Mouse (Mus musculus) lung, postnatal 0 days (tissue): Measurements from ENCODE around the gene Mroh7. TPM values are rescaled to one million over a fixed set of nuclear protein-coding genes. Genes with fewer than 3 reads are reported as not detected.

Experiments used
- ATAC-seq: fragments of 200-750 bp; cut with Nextera tagmentation; 2 replicates; pipeline ENCODE4 v1.8.0; 2017; ENCODE audit warnings: moderate library complexity
- DNase-seq: peaks from one replicate; pipeline ENCODE4 v3.0.0-alpha.2; 2016; ENCODE audit warnings: low spot score
- H3K27ac ChIP-seq: fragments of 300-500 bp; sonication (generic); 2 replicates; pipeline ENCODE4 v1.5.1; 2014; ENCODE audit warnings: antibody characterized with exemption, mild to moderate bottlenecking, low read length, mixed read lengths
- H3K27me3 ChIP-seq: fragments of 300-500 bp; sonication (generic); replicated peaks from 2 replicates; pipeline ENCODE4 v1.6.1; 2014; ENCODE audit warnings: low read length, mixed read lengths; ENCODE audit not compliant: insufficient read depth
- H3K36me3 ChIP-seq: fragments of 300-500 bp; sonication (generic); 2 replicates; pipeline ENCODE4 v1.6.1; 2014; ENCODE audit warnings: low read length, mixed read lengths; ENCODE audit not compliant: insufficient read depth
- H3K4me1 ChIP-seq: fragments of 300-500 bp; sonication (generic); 2 replicates; pipeline ENCODE4 v1.6.1; 2014; ENCODE audit warnings: antibody characterized with exemption, low read depth, low read length, mixed read lengths; ENCODE audit not compliant: insufficient read depth
- H3K4me2 ChIP-seq: fragments of 300-500 bp; sonication (generic); replicated peaks from 2 replicates; pipeline ENCODE4 v1.6.1; 2014; ENCODE audit warnings: low read depth, mild to moderate bottlenecking, low read length, moderate library complexity, mixed read lengths
- H3K4me3 ChIP-seq: fragments of 300-500 bp; sonication (generic); 2 replicates; pipeline ENCODE4 v1.5.1; 2014; ENCODE audit warnings: low read depth, low read length
- H3K9ac ChIP-seq: fragments of 300-500 bp; sonication (generic); replicated peaks from 2 replicates; pipeline ENCODE4 v1.6.1; 2014; ENCODE audit warnings: low read depth, mild to moderate bottlenecking
- H3K9me3 ChIP-seq: fragments of 300-500 bp; sonication (generic); 2 replicates; pipeline ENCODE4 v1.6.1; 2016; ENCODE audit warnings: low read length, mixed read lengths
- CTCF ChIP-seq: IDR thresholded peaks from 2 replicates; pipeline ENCODE4 v1.5.1; 2016; ENCODE audit warnings: antibody characterized with exemption, mild to moderate bottlenecking
- EP300 ChIP-seq: IDR thresholded peaks from 2 replicates; pipeline ENCODE4 v1.6.1; 2016; ENCODE audit warnings: antibody characterized with exemption, mild to moderate bottlenecking, control low read depth
- WGBS: fragments of 180-500 bp; shearing (Covaris S2); extraction: QIAGEN DNeasy Blood & Tissue Kit; methylation state at CpG from one replicate; pipeline ENCODE4 v1.1.7; 2014; 5-methylcytosine and 5-hydroxymethylcytosine counted together
- polyA plus RNA-seq: library from polyadenylated mRNA; unstranded; fragments of >200 nt; fragmentation: Nextera tagmentation; extraction: Ambion mirVana; gene quantifications from 2 replicates; pipeline ENCODE4 v1.2.1, GENCODE M21; 2015

Mroh7 gene
- polyA plus RNA-seq, 1 experiment from 2014 or later, result 0.43 TPM

DNA sequence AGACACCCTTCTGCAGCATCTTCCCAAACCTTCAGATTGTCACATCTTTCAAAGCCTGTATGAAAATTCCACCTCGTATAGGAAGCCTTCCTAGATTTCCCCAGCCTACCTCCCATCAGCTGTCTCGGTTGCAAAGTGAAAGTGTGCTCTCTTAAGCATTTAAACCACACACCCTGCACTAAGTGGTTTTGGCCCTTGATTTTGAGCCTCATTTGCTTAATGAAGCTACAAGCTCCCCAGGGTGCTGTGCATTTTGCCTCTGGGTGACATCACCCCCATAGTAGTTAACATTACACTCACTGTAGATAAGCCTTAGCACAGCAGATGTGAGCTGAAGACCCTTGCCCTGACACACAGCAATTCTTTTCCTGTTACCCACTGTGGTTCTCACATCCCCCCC, 49.8 kb downstream of the Mroh7 start:
- 48% methylated on average over 2 of the region's 2 CpGs for WGBS

DNA sequence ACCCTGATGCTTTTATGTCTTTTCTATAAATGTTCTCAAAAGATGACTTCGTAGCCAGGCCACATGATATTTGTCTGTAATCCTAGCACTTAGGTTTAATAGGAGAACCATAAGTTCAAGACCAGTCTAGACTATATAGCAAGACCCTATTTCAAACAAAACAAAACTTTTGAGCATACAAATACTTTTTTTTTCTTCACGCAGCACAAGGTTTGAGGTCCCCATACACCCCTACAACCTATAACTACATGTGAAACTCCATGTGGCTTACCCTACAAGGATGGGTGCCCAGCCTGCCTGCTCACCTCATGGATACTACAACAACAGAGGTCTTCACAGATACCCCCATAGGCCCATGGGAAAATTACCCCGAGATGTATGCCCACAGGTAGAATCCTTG, 51.6 kb downstream of the Mroh7 start:
- Histone ChIP-seq H3K4me2 (peak overlapping the region; percentile 70), H3K4me1 (0 out of 2 replicates have a peak, but pooled peaks cover 5% of the 10 kb centered on the region), H3K9me3 (no peaks in the 10 kb centered on the region), H3K27ac (no peak overlapping the region), H3K36me3 (no peaks in the 10 kb centered on the region), H3K4me3 (peak overlapping the region; percentile 67; the same call in 1 of the 2 replicates), H3K9ac (no peak overlapping the region), H3K27me3 (no peaks in the 10 kb centered on the region)
- ATAC-seq (no peak; the same call in 1 of the 2 replicates), DNase-seq (peak; percentile 5)
- 49% methylated on average over 3 of the region's 3 CpGs for WGBS
- TF ChIP-seq CTCF, result no peak
- TF ChIP-seq EP300, result no peak

More for the DNA sequence above, 49.8 kb downstream of the Mroh7 start:
- Histone ChIP-seq H3K4me1 (0 out of 2 replicates have a peak, but pooled peaks cover 5% of the 10 kb centered on the region), H3K9ac (no peak overlapping the region), H3K36me3 (no peaks in the 10 kb centered on the region), H3K4me2 (no peak overlapping the region), H3K9me3 (no peaks in the 10 kb centered on the region), H3K27me3 (no peaks in the 10 kb centered on the region), H3K4me3 (no peak overlapping the region), H3K27ac (no peak overlapping the region)
- DNase-seq (no peak), ATAC-seq (no peak)
- TF ChIP-seq EP300 (no peak), CTCF (no peak)

DNA sequence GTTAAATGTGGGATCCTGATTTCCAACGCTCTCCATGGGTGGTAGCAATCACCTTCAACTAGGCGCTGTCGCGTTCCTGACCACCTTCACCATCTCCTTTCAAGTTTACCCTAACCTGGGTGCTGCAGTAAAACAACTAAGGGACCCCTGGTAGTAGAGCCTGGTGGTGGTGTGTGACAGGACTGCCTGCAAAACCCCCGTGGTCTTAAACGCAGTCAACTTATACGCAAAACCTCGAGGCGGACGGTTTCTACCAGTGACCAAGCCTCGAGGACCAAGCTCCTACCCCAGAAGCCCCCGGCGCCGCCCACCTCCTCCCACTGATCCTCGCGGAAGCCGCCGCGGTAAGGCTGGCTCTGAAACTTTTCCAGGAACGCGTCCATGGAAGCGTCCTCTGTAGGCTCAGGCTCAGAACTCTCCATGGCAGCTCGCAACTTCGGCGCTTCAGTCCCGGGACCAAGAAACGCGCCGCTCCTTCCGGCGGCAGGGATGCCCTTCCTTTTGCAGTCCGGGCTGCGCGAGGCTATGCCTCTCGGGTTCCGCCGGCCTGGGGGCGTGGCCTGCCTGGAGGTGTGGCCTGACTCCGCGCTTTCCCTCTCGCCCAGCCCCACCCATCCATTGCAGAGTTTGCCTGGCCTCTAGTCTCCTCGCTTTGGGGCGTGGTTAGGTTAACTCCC, 52.1 kb downstream of the Mroh7 start, which contains the start of gene Ttc4:
Gene Ttc4, minus strand, starts transcription at position 503 of the 677 bp plus-strand sequence.
- TF ChIP-seq CTCF, result no peak
- TF ChIP-seq EP300, result no peak
- Histone ChIP-seq H3K9ac (peak within 1 kb of the TSS; percentile 81), H3K36me3 (no peaks in the 10 kb centered on the region), H3K4me2 (peak within 1 kb of the TSS; percentile 70), H3K27me3 (no peaks in the 10 kb centered on the region), H3K9me3 (no peaks in the 10 kb centered on the region), H3K27ac (peak within 1 kb of the TSS; percentile 52; the same call in 1 of the 2 replicates), H3K4me1 (0 out of 2 replicates have a peak, but pooled peaks cover 5% of the 10 kb centered on the region), H3K4me3 (peak within 1 kb of the TSS; percentile 67)
- DNase-seq (peak; percentile 95), ATAC-seq (peak; percentile 99)
- under 1% methylated on average over 43 of the region's 43 CpGs for WGBS

DNA sequence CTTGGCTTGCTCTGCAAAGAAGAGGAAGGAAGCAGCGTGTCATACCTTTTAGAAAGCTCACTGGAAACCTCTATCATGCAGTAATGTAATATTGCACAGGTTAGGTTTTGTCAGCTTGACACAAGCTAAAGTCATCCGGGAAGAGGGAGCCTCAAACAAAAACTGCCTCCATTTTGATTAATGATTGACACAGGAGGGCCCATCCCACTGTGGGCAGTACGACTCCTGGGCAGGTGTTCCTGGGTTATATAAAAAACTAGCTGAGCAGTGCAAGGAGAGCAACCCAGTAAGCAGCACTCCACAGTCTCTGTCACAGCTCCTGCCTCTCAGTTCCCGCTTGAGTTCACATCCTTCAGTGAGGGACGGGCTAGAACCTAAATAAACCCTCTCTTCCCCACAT, 54.0 kb downstream of the Mroh7 start:
- 81% methylated on average over 5 of the region's 5 CpGs for WGBS
- H3K9me3 ChIP-seq, result no peaks in the 10 kb centered on the region
- no peaks in the 10 kb centered on the region for H3K36me3 ChIP-seq
- no peak overlapping the region for H3K9ac ChIP-seq
- ATAC-seq (no peak), DNase-seq (no peak)
- H3K4me2 ChIP-seq, result no peak overlapping the region
- H3K4me1 ChIP-seq, result 0 out of 2 replicates have a peak, but pooled peaks cover 5% of the 10 kb centered on the region
- H3K4me3 ChIP-seq, result no peak overlapping the region
- H3K27ac ChIP-seq, result no peak overlapping the region
- no peaks in the 10 kb centered on the region for H3K27me3 ChIP-seq
- TF ChIP-seq CTCF (no peak), EP300 (no peak)

DNA sequence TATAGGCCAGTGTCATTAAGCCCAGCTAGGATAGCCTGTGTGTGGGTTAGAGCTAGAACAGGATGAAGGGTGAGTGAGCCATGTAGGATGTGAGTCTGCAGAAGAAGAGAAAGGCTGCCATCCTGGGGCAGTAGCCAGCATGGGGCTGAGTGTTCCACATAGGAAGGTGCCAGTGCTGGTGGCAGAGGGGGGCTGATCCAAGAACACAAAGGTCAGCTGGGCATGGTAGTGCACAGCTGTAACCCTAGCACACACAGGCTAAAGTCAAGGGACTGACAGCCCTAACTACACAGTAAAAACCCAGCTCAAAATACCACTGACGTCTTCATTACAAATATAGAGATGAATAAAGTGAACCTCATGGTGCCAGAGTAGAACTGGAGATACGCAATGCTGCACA, 64.2 kb downstream of the Mroh7 start:
- no peaks in the 10 kb centered on the region for H3K27me3 ChIP-seq
- ATAC-seq (no peak), DNase-seq (no peak)
- no peaks in the 10 kb centered on the region for H3K9me3 ChIP-seq
- no peak overlapping the region for H3K4me3 ChIP-seq
- H3K4me1 ChIP-seq, result no peaks in the 10 kb centered on the region
- WGBS, result 95% methylated on average over 2 of the region's 2 CpGs
- TF ChIP-seq EP300, result no peak
- no peak for TF ChIP-seq CTCF
- H3K4me2 ChIP-seq, result no peak overlapping the region
- H3K27ac ChIP-seq, result no peak overlapping the region
- H3K36me3 ChIP-seq, result peaks cover 72% of the 10 kb centered on the region
- no peak overlapping the region for H3K9ac ChIP-seq

DNA sequence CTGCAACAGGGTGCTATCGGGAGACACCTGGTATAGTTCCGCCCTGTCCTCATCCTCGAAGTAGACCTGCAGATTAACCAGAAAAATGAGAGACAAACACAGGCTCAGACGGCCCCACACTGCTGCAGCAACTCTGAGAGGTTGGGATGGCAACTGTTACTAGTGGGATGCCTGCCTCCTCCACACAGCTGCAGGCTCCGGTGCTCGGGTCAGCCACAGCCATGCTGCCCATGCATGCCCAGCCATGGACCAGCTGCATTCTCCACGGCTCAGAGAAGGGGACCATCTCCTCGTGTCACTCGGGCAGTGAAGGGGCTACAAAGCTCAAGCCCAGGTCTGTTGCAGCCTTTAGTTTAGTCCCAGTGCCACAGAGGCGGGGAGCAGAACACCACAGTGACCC, 65.1 kb downstream of the Mroh7 start:
- WGBS, result 95% methylated on average over 10 of the region's 10 CpGs
- no peak for ATAC-seq
- Histone ChIP-seq H3K9ac (no peak overlapping the region), H3K4me1 (no peaks in the 10 kb centered on the region), H3K27me3 (no peaks in the 10 kb centered on the region), H3K27ac (no peak overlapping the region), H3K4me3 (no peak overlapping the region), H3K9me3 (no peaks in the 10 kb centered on the region), H3K36me3 (peaks cover 70% of the 10 kb centered on the region), H3K4me2 (no peak overlapping the region)
- TF ChIP-seq EP300, result no peak
- DNase-seq, result no peak
